Mouse (Mus musculus) inflammation-experienced regulatory T-cells, adult 16 weeks (primary cell): ENCODE data around the gene Mettl4. TPM values are rescaled to one million over a fixed set of nuclear protein-coding genes. Genes with fewer than 3 reads are reported as not detected.

ENCODE experiments used
- polyA plus RNA-seq: library from polyadenylated mRNA; unstranded; fragments of 100-300 nt; shearing (Covaris generic); gene quantifications from one replicate; pipeline ENCODE4 v1.2.1, GENCODE M21; 2017

The Mettl4 gene
- polyA plus RNA-seq, result 30.7 TPM

GRCm38 (mm10) chr17:94749466-94750135 lies at the start of gene Mettl4:
Gene Mettl4 (minus strand): TSS chr17:94750019.

